Mouse (Mus musculus) erythroblast, embryonic 14.5 days (primary cell): ENCODE measurements around the gene Polrmt.

Experiments
- GATA1 ChIP-seq: IDR thresholded peaks from 2 replicates; pipeline ENCODE4 v1.6.1; 2012; ENCODE audit warnings: low read length, inconsistent platforms, mixed read lengths
- TAL1 ChIP-seq: IDR thresholded peaks from 3 replicates; pipeline ENCODE4 v1.6.1; 2012; ENCODE audit warnings: low read length, inconsistent platforms, mixed read lengths

- TF ChIP-seq TAL1 (no peak), GATA1 (no peak)
Observed at GRCm38 (mm10) chr10:79686219-79686618, 60.2 kb downstream of the Polrmt start.
